Mouse (Mus musculus) gastrocnemius, adult 8-10 months (tissue): ENCODE measurements around the gene Itpkb. TPM values are rescaled to one million over a fixed set of nuclear protein-coding genes. Genes with fewer than 3 reads are reported as not detected.

ENCODE experiments used
- DNase-seq, 2 experiments: peaks; one replicate each; pipeline ENCODE4 v3.0.0; 2022; ENCODE audit warnings: low spot score in 2 of 2
- total RNA-seq, 4 experiments: library from RNA; stranded (reverse); gene quantifications; 2 replicates each; pipeline ENCODE4 v1.2.4; 2022

The Itpkb gene
- total RNA-seq, 4 experiments from 2014 or later, result 11.9 to 15.9 (median 13.6) TPM

- no peak for DNase-seq
Observed at GRCm38 (mm10) chr1:180417118-180417517, 86.8 kb downstream of the Itpkb start.

- no peak for DNase-seq
Observed at GRCm38 (mm10) chr1:180419059-180419458, 88.8 kb downstream of the Itpkb start.

GRCm38 (mm10) chr1:180420496-180421164, 90.3 kb downstream of the Itpkb start:
- DNase-seq, result no peak

GRCm38 (mm10) chr1:180421165-180421909, 91.1 kb downstream of the Itpkb start:
- DNase-seq, result no peak

GRCm38 (mm10) chr1:180422076-180422828, 92.0 kb downstream of the Itpkb start:
- peak; percentile 63 to 64 for DNase-seq

GRCm38 (mm10) chr1:180423008-180423639, 92.8 kb downstream of the Itpkb start:
- no peak for DNase-seq

- no peak for DNase-seq
Observed at GRCm38 (mm10) chr1:180423931-180424330, 93.6 kb downstream of the Itpkb start.

GRCm38 (mm10) chr1:180426405-180426804, 96.1 kb downstream of the Itpkb start:
- no peak for DNase-seq

GRCm38 (mm10) chr1:180427685-180428084, 97.4 kb downstream of the Itpkb start:
- no peak for DNase-seq

GRCm38 (mm10) chr1:180428101-180428712, 97.9 kb downstream of the Itpkb start:
- no peak for DNase-seq

- DNase-seq, result no peak
Observed at GRCm38 (mm10) chr1:180428871-180429270, 98.6 kb downstream of the Itpkb start.

GRCm38 (mm10) chr1:180429819-180430218, 99.5 kb downstream of the Itpkb start:
- no peak for DNase-seq

- no peak for DNase-seq
Observed at GRCm38 (mm10) chr1:180431833-180432232, 101.5 kb downstream of the Itpkb start.

GRCm38 (mm10) chr1:180433098-180433538, 102.8 kb downstream of the Itpkb start:
- DNase-seq, result no peak

- no peak for DNase-seq
Observed at GRCm38 (mm10) chr1:180433796-180434566, 103.7 kb downstream of the Itpkb start.

GRCm38 (mm10) chr1:180434925-180435324, 104.6 kb downstream of the Itpkb start:
- no peak for DNase-seq

GRCm38 (mm10) chr1:180439496-180439895, 109.2 kb downstream of the Itpkb start:
- DNase-seq, result no peak

GRCm38 (mm10) chr1:180444411-180444810, 114.1 kb downstream of the Itpkb start:
- no peak for DNase-seq

GRCm38 (mm10) chr1:180449641-180450040, 119.4 kb downstream of the Itpkb start:
- no peak for DNase-seq

- no peak for DNase-seq
Observed at GRCm38 (mm10) chr1:180458274-180458673, 128.0 kb downstream of the Itpkb start.
